Mouse (Mus musculus) fibroblast of lung, adult 2 months (primary cell): ENCODE data around the gene Taldo1.

Experiments used
- DNase-seq: peaks from one replicate; pipeline ENCODE4 v3.0.0-alpha.2; 2011; ENCODE audit warnings: low read depth

The Taldo1 gene

DNA sequence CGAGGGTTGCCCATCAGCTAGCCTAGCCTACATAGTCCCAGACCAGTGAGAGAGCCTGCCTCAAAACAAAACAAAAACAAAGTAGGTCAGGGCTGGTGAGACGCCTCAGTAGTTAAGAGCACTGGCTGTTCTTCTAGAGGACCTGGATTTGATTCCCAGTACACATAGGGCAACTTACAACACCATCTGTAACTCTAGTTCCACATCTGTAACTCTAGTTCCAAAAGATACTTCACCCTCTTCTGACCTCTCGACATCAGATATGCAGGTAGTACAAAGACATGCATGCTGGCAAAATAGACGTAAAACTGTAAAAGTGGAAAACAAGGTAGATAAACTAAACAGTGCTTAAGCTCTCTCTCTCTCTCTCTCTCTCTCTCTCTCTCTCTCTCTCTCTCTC, 31.8 kb downstream of the Taldo1 start:
- DNase-seq, result no peak

DNA sequence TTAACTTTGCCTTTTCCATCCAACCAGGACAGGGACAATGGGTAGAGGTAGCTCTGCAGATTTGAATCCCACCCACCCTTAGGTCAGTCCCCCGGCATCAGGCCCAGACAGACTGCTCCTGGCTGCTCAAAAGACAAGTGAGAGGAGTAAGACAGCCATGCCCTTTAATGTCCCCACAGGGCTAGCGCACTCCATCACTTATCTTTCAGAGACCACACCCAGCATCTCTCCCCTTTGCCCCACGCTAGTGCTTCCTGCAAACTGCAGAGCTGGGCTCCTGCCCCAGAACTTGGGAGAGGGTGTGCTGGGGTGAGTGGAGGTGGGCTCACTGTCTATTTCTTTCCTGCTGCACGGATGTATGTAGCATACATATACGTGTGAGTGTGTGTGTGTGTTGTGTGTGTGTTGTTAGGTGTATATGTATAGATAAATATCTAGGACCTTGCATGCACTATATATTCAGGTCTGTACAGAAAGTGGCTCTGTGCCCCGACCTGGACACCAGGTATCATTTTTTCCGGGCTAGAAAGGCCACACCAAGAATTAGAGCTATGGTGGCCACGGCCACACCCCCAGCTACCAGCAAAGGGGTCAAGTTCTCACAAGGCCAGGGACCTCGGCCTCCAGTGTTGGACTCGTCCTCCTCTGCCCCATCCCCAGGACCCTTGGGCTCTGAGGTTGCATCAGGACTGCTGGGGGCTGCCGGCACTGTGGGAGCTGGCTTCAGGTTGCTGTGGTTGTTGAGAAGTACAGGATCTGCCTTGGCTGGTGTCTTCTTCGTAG, 35.1 kb downstream of the Taldo1 start:
- DNase-seq, result no peak

DNA sequence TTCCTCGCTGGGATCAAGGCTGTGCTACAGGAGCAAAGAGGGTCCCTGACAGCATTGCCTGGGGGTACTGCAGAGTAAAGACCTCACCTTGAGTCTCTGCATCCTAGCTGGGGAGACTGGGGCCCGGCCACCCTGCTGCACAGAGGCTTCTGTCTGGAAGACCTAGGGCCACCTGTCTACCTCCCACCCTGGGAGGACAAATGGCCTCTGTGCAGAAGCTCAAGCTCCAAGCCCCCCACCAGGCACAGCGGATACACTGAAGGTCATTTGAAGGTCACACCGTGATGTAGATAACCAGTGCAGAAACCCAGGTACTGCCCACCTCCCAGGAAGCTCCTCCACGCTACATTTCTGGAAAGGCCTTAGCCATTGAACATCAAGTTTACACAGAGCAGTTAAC, 36.7 kb downstream of the Taldo1 start:
- DNase-seq, result no peak

DNA sequence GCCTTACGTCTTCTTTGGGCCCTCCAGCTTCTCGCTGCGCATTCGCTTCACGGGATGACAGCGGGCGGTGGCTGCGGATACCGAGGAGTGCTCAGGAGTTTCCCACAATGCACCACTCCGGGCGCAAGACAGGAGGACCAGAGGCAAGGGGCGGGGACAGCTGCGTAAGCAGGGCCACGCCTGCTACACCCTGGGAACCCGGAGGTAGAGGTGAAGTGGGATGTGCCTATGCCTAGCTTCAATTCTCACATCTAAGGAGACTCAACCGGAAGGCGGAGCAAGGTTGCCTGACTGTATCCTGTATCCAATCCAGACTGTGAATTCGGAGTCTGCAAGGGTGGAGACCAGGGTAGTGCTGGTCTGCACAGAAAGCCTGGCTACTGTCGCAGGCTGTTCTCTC, 37.3 kb downstream of the Taldo1 start, which contains the start of gene Cend1:
Gene Cend1 (minus strand): TSS at position 182 of the 400 bp plus-strand sequence.
- no peak for DNase-seq

DNA sequence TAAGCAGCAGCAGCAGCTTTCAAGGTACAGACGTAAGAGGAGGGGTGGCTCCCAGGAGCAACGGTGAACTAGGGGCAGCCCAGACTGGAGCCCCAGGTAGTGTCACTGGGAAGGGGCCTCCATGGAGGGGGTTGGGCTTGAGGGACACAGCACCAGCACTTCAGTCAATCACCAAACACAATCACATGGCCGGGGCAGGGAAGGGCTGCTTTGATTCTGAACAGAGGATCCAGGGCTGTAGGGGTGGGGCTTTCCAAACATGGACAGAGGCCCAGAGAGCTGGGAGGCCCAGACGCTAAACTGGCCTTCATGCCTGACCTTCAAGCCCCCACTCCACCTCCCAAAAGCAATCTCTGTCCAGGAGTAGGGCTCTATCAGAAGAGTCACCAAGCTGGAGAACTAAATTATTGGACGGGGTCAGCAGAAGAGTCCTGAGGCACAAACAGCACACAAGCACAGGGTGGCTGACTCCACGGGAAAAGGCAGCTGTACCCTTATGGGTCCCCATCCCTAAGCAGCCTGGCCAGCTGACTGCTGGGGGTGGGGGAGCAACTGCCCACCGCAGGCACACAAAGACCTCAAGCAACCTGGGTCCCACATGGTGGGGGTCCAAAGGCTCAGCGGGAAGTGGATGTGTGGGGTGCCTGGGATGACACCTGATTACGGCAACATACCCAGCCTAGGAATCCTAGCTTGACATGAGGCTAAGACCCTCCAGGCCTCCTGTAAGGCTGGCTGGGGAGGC, 38.0 kb downstream of the Taldo1 start:
- no peak for DNase-seq

DNA sequence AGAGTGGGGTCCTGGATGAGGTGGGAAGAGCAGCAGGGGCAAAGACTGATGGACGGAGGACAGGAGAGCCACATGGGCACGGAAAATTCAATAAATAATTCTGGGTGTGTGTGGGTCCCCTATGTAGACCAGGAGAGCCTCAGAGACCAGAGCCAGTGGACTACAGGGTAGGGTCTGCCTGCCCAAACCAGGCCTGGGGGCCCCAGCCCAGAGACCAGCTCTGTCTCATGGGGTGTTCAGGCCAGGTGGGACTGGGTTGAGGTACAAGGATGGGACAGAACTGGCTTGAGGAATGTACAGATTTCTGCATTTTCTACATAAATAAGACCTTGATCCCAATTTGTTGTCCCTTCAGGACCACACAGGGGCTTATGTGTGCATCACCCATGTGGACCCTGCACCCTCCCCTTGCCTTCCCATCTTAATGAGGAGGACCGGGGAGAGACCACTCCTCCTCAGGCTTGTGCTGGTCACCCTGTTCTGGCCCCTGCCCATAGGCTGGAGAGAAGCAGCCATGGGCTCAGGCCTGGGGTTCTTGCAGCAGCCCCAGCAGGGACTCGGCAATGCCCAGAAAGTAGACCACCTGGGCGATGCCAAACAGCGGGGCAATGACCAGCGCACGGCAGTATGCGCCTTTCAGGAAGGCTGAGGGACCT, 38.7 kb downstream of the Taldo1 start:
- DNase-seq, result no peak

DNA sequence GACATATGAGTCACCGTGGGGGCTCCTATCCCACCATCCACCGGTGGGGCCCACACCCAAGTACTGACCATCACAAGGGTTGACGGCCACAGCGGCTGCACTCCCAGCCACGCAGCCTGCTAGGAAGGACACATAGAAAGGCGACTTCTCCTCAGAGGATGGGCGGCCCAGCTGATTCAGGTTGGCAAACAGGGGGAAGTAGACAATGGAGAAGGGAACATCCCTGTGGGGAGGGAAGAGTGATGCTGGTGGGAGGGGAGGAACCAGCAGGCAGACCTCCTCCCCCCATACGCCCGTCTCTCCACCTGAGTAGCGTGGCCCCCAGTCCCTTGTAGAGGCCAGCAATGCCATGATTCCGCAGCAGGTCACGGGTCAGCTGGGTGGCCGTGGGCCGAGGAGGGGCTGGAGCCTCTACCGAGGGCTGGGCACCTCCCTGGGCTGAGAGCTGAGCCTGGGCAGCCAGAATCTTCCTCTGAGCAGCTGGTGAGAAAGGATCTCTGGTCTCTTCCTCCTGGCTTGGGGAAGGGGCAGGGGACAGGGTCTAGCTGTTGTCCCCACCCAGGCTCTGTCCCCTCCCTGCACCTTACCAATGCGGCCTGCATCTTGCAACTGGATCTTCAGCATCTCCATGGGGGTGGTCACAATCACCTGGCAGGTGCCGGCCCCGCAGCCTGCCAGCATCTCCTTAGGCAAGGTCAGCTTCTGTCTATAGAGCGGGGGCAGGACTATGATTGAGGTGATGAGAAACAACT, 39.6 kb downstream of the Taldo1 start:
- no peak for DNase-seq

DNA sequence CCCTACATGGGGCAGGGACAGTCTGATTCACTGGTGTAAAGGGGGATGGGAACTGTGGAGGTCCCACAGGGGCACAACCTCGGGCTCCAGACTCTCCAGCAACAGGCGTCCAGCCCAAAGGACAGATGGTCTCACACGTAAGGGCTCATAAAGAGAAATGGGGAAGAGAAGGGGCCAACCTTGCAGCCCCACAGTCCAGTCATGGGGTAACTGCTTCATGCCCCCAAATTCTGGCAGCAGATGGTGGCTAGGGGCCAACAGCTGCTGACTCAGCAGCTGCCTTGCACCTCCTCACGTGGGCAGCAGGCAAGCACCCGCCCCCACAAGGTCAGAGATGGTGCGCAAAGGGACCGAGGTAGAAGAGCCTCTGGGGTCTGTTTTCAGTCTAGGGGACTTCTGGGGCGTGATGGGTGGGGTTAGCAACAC, 40.2 kb downstream of the Taldo1 start:
- DNase-seq, result no peak

DNA sequence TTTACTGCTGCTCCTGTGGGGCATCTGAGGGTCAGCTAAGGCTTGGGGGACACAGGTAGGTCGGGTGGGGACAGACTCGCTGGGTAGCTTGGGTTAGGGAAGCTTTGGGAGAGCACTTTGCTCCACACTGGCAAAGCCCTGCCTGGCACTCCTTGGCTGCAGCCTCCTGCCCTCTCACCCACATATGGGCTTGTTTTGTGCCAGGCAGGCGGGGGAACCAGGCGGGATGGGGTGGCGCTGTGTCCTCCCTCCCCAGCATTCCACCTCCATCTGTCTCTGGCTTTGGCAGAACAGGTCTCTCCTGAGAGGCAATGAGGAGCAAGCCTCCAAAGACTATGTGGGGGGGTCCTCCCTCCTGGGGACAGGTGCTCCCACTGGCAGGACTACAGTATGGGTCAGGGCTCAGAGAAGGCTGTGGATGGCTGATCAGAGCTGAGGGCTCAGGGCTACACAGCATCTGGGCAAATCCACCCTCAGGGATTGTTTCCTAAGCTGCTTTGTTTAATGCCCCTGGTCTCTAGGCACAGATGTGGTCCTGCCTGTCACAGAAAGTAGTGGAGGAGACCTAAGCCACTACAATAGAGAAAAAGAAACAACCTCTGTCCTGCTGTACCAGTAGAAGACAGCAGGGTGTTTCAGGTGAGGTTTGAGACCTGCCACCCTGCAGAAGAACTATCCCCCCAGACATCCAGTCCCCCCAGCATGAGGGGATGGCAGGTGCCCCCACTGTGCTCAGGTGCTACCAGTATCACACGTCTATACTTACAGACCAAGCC, 40.9 kb downstream of the Taldo1 start:
- no peak for DNase-seq

DNA sequence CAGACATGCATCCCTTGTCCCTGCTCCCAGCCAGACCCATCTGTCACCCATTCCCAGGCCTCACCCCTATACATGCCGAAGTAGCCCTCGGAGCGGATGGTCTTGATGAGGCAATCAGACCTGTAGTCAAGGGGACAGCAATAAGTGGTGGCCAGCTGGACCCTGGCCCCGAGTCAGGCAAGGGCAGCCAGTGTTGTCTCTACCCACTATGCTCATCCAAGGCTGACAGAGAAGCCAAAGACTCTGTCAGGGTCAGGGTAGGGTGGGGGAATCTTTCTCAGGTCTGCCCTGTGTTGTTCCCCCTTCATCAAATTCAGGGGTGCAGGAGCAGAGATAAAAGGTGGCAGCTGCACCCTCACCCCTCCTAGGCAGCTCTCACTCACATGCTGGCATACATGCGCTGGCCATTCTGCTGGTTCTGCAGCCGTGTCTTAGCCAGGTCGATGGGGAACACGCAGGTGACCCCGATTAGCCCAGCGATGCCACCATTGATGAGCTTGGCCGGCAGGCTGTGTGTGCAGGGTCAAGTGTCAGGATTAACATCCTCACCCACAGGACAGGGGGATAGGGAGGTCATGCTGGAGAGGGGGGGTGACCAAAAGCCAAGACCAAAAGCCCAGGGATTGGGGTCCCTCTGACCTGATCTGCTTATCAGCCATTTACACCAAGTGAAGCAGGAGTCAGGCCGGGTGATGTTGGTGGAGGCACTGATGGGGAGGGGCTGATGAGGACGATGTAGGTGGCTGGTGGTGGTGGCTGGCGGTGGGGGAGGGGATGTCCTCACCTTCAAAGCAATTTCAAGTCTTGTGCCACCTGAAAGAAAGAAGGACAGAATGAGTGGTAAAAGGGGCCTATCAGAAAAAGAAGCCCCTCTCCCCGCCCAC, 41.8 kb downstream of the Taldo1 start:
- no peak for DNase-seq

DNA sequence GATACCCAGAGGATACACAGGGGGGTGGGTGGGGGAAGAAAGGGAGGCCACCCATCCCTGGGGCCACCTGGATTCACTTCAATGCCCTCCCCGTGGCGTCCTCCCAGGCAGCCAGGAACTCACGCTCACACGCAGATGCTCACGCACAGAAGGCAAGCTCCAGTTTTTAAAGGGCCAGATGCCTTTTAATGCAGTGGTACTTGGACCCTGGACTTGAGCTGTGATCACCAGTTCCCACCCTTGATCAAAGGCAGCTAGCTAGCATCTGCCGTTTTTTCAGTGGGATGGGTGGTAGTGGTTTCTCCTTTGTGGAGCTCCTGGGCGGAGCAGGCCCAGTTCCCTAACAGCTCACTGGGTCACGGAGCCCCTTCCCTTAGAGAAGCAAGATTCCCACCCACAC, 42.5 kb downstream of the Taldo1 start:
- DNase-seq, result no peak

DNA sequence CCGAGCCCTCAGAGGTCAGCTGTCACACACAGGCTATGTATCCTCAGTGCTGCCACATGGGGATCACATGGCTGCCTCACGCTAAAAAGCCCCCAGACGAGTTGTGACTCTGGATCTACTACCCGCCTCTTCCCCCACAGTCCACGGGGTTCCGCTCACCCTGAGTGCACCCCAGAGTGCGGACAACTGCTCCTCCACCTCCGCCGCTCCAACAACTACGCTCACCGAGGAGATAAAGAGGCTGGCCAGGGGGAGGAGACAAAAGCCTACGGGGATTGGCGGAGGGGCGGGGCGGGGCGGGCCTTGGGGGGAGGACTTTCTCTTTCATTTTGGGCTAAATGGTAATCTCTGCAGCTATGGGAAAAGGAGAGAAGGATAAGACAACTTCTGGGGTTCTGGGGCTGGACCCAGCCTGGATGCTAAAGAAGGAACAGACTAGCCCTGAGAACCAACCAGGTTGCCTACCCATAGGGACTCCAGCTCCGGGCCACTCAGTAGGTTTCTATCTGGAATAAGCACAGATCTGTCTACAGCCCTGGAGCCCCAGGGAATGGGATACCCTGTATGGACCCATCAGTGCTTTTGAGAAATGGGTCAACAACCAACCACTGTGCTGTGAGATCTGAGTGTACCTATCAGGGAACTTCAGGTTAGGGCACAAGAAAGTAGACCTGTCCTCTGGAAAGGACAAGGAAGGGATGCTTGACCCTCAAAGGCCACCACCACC, 43.3 kb downstream of the Taldo1 start:
- DNase-seq, result no peak

DNA sequence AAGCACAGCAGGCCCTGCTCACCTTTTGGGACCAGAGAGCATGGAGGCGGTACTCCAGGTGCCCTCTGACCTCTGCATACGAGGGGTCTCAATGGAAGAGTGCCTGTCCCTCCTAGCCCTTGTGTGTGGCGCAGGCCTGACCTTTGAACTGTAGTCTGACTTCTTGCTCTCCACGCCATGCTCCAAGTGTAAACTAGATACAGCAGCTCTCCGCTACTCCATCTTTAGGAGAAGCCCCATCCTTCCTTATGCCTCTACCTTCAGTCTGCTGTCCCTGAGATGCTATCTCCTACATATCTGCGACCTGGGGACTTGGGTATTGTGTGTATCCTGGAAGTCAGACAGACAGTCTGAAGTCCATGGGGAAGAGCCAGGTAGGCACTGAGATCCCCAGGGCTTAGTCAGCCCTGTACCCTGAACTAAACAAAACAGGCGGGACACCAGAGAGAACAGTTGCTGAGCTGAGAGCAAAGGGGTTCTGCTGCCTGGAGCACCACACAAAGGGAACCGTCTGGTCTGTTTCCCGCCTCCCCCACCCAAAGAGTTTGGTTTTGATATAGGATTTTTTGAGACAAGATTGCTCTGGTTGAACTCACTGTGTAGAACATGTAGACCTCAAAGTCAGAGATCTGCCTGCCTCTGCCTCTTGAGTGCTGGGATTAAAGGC, 44.0 kb downstream of the Taldo1 start:
- no peak for DNase-seq

DNA sequence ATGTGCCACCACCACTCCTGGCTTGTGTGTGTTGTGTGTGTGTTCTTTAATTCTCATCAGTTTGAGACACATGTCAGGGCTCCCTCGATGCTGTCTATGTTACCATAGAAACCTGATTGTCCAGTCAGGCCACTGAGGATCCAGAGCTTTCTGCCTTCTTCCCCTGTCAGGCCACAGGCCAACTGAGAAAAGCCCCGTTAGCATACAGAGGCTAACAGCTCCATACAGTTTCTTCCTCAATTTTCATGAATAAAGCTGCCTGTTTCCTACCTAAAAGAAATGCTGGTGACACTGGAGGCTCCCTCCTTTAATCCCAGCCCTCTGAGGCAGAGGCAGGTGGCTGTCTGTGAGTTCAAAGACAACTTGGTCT, 44.5 kb downstream of the Taldo1 start:
- no peak for DNase-seq

DNA sequence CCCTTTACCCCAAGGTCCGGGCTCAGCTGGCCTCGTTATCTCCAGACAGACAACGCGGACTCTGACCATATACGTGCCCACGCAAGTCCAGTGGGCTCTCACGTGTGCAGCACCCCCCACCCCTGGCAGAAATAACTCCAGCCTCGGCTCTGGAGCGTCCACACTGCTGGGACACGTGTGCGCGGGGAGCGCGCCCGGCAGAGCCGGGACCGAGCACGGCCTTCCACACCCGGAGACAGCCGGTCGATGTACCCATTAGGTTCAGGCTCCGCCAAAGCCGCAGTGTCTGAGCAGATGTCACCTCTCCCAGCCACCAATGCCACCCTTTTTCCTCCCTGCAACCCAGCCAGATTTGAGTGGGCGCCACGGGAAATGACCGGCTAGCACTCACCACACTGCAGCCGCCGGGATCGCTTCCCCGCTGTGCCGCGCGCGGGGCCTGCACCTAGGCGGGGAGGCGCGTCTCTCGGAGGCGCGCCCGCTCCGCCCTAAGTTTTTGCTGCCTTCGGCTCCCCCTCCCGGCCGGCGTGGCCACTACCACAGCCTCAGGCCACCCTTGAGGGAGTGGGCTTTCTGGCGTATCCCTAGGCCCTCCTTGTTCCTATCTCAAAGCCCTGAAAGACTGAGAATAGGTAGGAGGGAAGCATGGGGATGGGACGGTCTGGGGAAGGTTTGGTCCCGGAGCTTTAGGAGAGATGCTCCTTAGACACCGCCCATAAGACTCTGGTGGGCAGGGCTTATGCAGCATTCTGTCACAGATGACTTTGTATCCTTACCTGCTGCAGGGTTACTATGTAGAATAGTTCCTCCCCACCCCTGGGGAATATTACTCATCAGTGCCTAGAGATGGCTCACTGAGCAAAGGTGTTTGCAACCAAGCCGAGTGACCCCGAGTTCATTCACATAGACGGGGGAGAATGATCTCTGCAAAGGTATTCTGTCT, 45.5 kb downstream of the Taldo1 start, which contains the start of gene Slc25a22:
Gene Slc25a22 (minus strand): TSS at position 715 of the 943 bp plus-strand sequence.
- peak; percentile 46 for DNase-seq

DNA sequence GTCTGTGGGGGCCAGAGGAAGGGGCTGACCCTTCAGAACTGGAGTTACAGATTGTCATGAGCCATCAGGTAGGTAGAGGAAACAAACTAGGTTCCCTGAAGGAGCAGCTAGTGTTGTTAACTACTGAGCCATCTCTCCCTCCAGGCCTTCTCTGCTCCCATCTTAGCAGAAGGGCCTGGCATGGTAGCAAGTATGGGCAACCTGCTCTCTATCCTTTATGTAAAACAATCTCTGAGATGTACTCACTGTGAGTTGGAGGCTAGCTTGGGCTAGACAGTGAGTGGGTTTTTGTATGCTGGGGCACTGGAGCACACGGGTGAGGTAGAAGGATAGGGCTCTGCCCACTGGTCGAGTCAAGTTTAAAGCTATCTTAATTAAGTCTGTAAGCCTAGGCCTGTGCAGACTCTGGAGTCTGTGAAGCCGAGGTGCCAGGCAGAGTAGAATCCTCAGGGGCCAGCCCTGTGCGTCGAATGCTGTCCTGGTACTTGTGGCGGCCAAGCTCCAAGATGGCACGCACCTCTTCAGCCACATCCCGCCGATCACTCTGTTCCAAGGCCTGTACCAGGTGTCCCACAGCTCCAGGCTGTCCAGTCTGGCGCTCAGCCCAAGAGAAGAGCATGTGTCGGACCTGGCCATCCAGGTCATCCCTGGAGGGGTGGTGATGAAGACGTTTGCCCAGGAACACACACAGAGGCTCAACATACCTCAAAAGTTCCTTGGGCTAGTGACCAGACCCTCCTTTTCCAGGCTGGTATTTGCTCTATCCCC, 46.4 kb downstream of the Taldo1 start:
- no peak for DNase-seq

DNA sequence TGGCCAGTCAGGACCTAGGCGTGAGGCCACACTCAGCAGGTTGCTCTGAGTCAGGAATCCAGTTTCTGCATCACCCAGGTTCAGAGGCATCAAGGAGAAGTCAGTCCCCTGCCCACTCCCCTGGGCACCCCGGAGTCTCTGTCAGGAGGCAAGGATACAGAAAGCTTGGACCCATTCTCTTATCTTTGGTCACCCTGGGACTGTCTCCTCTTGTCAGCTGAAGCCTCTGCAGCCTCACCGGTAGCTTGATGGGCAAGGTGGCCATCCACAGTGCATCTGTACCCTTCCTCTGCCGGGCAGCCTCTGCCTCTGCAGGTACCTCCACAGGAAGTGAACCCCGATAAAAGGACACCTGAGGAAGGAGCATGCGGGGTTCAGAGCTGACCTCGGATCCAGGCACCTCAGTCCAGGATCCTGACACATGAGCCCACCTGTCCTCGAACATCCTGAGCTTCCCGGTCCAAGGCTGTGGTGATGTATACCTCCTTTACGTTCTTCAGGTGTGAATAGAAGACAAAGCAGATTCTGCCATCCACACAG, 47.2 kb downstream of the Taldo1 start:
- no peak for DNase-seq
